Mouse (Mus musculus): ENCODE measurements around the gene Mrps21. TPM values are rescaled to one million over a fixed set of nuclear protein-coding genes. Genes with fewer than 3 reads are reported as not detected.

Gene Mrps21
- polyA plus RNA-seq, 1 experiment from 2014 or later, result 362 TPM

GRCm38 (mm10) chr3:95889664-95890063 is 18.3 kb upstream of the Mrps21 start:
- H3K27ac ChIP-seq (replicated peaks), result no peak overlapping the region
- no peaks in the 10 kb centered on the region for H3K27me3 ChIP-seq (replicated peaks)
- H3K4me1 ChIP-seq, result peaks cover 32% of the 10 kb centered on the region
- H3K4me2 ChIP-seq, result no peak overlapping the region
- H3K4me3 ChIP-seq, result no peak overlapping the region
- ATAC-seq (ENCODE audit: extremely low read depth, insufficient number of reproducible peaks, low FRiP score, low TSS enrichment), result no peak
- H3K9me3 ChIP-seq, result no peaks in the 10 kb centered on the region
- no peak overlapping the region for H3K9ac ChIP-seq
- peaks cover 42% of the 10 kb centered on the region for H3K36me3 ChIP-seq
- WGBS, result 78% methylated on average over 3 of the region's 3 CpGs

GRCm38 (mm10) chr3:95887596-95887995 is 16.3 kb upstream of the Mrps21 start:
- WGBS, result 73% methylated on average over 4 of the region's 4 CpGs

DNA sequence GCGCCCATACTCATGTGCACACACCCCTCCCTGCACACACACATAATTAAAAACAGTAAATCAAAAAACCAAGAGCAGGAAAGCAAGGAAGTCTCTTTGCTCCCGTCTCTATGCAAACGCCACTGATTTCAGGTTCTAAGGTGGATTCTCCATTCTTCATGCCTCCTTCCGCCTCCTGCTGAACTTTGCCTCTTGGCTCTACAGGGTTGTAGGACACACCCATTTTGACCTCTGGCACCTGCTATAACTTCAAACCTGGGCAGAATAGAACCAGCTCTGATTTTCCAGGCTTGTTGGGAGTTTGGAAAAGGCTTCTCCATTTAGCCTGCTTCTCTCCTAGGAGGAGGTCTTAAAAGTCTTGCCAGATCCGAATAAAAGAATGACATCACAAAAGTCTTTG is 13.1 kb upstream of the Mrps21 start:
- no peak overlapping the region for H3K27ac ChIP-seq (replicated peaks)
- 76% methylated on average over 5 of the region's 5 CpGs for WGBS
- no peaks in the 10 kb centered on the region for H3K9me3 ChIP-seq
- H3K9ac ChIP-seq, result no peak overlapping the region
- peaks cover 16% of the 10 kb centered on the region for H3K4me1 ChIP-seq
- ATAC-seq (ENCODE audit: extremely low read depth, insufficient number of reproducible peaks, low FRiP score, low TSS enrichment), result no peak
- H3K36me3 ChIP-seq, result peaks cover 49% of the 10 kb centered on the region
- H3K4me2 ChIP-seq, result no peak overlapping the region
- H3K27me3 ChIP-seq (replicated peaks), result no peaks in the 10 kb centered on the region
- H3K4me3 ChIP-seq, result no peak overlapping the region

More at GRCm38 (mm10) chr3:95887596-95887995, 16.3 kb upstream of the Mrps21 start:
- Histone ChIP-seq H3K9ac (no peak overlapping the region), H3K27me3 (replicated peaks) (no peaks in the 10 kb centered on the region), H3K4me3 (no peak overlapping the region), H3K9me3 (no peaks in the 10 kb centered on the region), H3K4me2 (no peak overlapping the region), H3K36me3 (peaks cover 49% of the 10 kb centered on the region), H3K27ac (replicated peaks) (no peak overlapping the region), H3K4me1 (peaks cover 29% of the 10 kb centered on the region)
- no peak for ATAC-seq (ENCODE audit: extremely low read depth, insufficient number of reproducible peaks, low FRiP score, low TSS enrichment)

DNA sequence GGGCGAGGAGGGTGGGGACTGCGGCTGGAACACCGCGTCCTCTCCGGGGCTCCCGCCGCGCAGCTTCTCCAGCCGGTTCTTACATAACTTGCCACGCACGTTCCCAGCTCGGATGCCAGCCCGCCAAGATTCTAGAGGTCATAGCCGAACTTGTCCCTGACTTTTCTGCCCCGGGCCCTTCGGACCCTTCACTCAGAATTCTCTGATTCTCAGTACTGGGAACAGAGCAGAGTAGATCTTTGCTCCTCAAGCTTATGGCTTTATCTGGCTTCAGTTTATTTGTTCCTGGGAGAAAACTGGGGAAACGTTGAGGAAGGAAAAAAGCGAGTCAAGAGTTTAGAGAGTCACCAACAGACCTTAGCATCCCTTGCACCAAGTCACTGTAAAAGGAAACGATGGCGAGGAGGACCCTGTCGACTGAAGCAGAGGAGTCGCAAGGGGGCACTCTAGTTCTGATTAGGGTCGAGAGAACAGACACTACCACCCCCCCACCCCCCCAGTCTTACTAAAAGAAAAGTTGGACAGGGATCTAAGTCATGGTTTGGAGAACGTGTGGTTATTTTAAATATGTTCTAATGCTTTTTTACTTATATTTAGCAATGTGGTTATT is 11.6 kb upstream of the Mrps21 start:
- Histone ChIP-seq H3K9ac (peak overlapping the region; percentile 78), H3K4me1 (peaks cover 16% of the 10 kb centered on the region), H3K9me3 (no peaks in the 10 kb centered on the region), H3K27ac (replicated peaks) (peak overlapping the region; percentile 12), H3K4me2 (peak overlapping the region; percentile 99), H3K27me3 (replicated peaks) (no peaks in the 10 kb centered on the region), H3K36me3 (peaks cover 39% of the 10 kb centered on the region), H3K4me3 (peak overlapping the region; percentile 66)
- 1% methylated on average over 24 of the region's 24 CpGs for WGBS
- no peak for ATAC-seq (ENCODE audit: extremely low read depth, insufficient number of reproducible peaks, low FRiP score, low TSS enrichment)

GRCm38 (mm10) chr3:95881979-95882815 is 10.9 kb upstream of the Mrps21 start, which contains the start of gene Ciart:
Ciart (minus strand) TSS chr3:95882251.
- Histone ChIP-seq H3K9ac (peak within 1 kb of the TSS; percentile 80), H3K27me3 (replicated peaks) (no peaks in the 10 kb centered on the region), H3K36me3 (peaks cover 32% of the 10 kb centered on the region), H3K4me3 (peak within 1 kb of the TSS; percentile 66), H3K27ac (replicated peaks) (peak within 1 kb of the TSS; percentile 12), H3K4me1 (peaks cover 16% of the 10 kb centered on the region), H3K4me2 (peak within 1 kb of the TSS; percentile 99), H3K9me3 (no peaks in the 10 kb centered on the region)
- under 1% methylated on average over 64 of the region's 66 CpGs for WGBS
- peak; percentile 94 for ATAC-seq (ENCODE audit: extremely low read depth, insufficient number of reproducible peaks, low FRiP score, low TSS enrichment)

DNA sequence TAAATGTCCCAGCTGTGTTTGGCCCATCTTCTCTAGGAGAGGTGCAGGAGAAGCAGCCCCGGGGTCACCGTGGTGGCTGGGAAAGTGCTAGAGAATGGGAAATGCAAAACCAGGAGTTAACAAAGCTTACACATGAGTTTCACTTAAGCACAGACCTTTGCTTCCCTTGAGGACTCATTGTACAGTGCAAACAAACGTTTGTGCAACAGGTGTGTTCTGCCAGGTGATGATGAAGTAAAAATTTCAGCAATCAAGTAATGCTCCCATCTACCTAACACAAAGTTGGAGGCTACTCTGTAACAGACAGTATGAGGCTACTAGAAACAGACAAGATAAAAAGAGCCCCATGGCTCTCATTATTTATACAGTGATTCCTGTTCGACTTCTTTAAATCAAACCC is 7.7 kb upstream of the Mrps21 start:
- Histone ChIP-seq H3K4me3 (no peak overlapping the region), H3K36me3 (peaks cover 8% of the 10 kb centered on the region), H3K27me3 (replicated peaks) (no peaks in the 10 kb centered on the region), H3K27ac (replicated peaks) (no peak overlapping the region), H3K4me1 (peaks cover 16% of the 10 kb centered on the region), H3K9ac (no peak overlapping the region), H3K9me3 (no peaks in the 10 kb centered on the region), H3K4me2 (no peak overlapping the region)
- WGBS, result 92% methylated on average over 4 of the region's 4 CpGs
- ATAC-seq (ENCODE audit: extremely low read depth, insufficient number of reproducible peaks, low FRiP score, low TSS enrichment), result no peak

GRCm38 (mm10) chr3:95872048-95872447 is 729 bp upstream of the Mrps21 start:
- no peak for ATAC-seq (ENCODE audit: extremely low read depth, insufficient number of reproducible peaks, low FRiP score, low TSS enrichment)
- Histone ChIP-seq H3K27ac (replicated peaks) (peak overlapping the region; percentile 92), H3K4me2 (peak overlapping the region; percentile 77), H3K4me3 (peak overlapping the region; percentile 84), H3K9me3 (no peaks in the 10 kb centered on the region), H3K9ac (peak overlapping the region; percentile 93), H3K27me3 (replicated peaks) (no peaks in the 10 kb centered on the region), H3K36me3 (peaks cover 40% of the 10 kb centered on the region), H3K4me1 (peaks cover 23% of the 10 kb centered on the region)
- 61% methylated on average over 7 of the region's 7 CpGs for WGBS

- Histone ChIP-seq H3K9me3 (no peaks in the 10 kb centered on the region), H3K9ac (peak overlapping the region; percentile 93), H3K36me3 (peaks cover 51% of the 10 kb centered on the region), H3K4me1 (peaks cover 23% of the 10 kb centered on the region), H3K4me2 (peak overlapping the region; percentile 77), H3K4me3 (peak overlapping the region; percentile 84), H3K27ac (replicated peaks) (peak overlapping the region; percentile 92), H3K27me3 (replicated peaks) (no peaks in the 10 kb centered on the region)
- ATAC-seq (ENCODE audit: extremely low read depth, insufficient number of reproducible peaks, low FRiP score, low TSS enrichment), result no peak
- 5% methylated on average over 15 of the region's 15 CpGs for WGBS
These were observed 343 bp downstream of the Mrps21 start for GRCm38 (mm10) chr3:95870976-95871375.

- no peak for ATAC-seq (ENCODE audit: extremely low read depth, insufficient number of reproducible peaks, low FRiP score, low TSS enrichment)
- no peaks in the 10 kb centered on the region for H3K27me3 ChIP-seq (replicated peaks)
These were observed 3.9 kb downstream of the Mrps21 start for GRCm38 (mm10) chr3:95867408-95867807.

DNA sequence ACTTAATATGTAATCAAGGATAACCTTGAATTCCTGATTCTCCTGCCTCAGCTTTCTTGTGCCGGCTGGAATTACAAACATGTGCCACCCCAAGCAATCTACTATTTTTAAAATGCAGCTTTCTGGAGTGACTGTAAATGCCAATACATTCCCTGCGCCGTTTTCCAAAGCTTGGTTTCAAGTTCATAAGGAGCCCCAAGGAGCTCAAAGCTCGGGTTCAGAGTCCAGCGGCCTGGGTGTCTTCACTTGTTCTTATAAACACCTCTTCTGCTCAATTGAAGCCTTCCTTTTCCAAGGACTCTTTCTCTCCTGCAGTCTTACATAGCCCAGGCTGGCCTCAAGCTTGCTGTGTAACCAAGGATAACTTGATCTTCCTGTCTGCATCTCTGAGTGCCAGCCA is 5.2 kb downstream of the Mrps21 start:
- H3K9ac ChIP-seq, result no peak overlapping the region
- H3K27me3 ChIP-seq (replicated peaks), result no peaks in the 10 kb centered on the region
- 86% methylated on average over 5 of the region's 5 CpGs for WGBS
- H3K27ac ChIP-seq (replicated peaks), result no peak overlapping the region
- no peak for ATAC-seq (ENCODE audit: extremely low read depth, insufficient number of reproducible peaks, low FRiP score, low TSS enrichment)
- peaks cover 13% of the 10 kb centered on the region for H3K4me1 ChIP-seq
- H3K4me2 ChIP-seq, result no peak overlapping the region
- H3K4me3 ChIP-seq, result no peak overlapping the region
- peaks cover 83% of the 10 kb centered on the region for H3K36me3 ChIP-seq
- no peaks in the 10 kb centered on the region for H3K9me3 ChIP-seq

More at GRCm38 (mm10) chr3:95867408-95867807, 3.9 kb downstream of the Mrps21 start:
- 75% methylated on average over 2 of the region's 2 CpGs for WGBS
- H3K4me2 ChIP-seq, result no peak overlapping the region
- peaks cover 18% of the 10 kb centered on the region for H3K4me1 ChIP-seq
- H3K36me3 ChIP-seq, result peaks cover 76% of the 10 kb centered on the region
- no peak overlapping the region for H3K27ac ChIP-seq (replicated peaks)
- no peak overlapping the region for H3K4me3 ChIP-seq
- H3K9me3 ChIP-seq, result no peaks in the 10 kb centered on the region
- H3K9ac ChIP-seq, result no peak overlapping the region

DNA sequence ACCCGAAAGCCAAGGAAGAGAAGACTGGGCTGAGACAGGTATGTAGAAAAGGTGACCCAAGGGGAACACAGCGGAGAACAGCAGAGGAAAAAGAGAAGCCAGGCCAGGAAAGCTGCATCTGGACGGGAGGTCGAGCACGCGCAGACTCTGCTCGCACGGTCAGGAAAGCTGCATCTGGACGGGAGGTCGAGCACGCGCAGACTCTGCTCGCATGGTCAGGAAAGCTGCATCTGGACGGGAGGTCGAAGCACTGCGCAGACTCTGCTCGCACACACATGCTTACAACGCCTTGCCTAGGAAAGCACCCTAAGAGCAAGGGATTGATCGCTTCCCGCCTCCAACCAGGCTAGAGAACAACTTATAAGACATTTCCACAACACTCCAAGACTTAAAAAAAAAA is 5.7 kb downstream of the Mrps21 start:
- H3K4me2 ChIP-seq, result no peak overlapping the region
- no peak overlapping the region for H3K4me3 ChIP-seq
- 90% methylated on average over 20 of the region's 20 CpGs for whole genome bisulfite sequencing
- no peak for ATAC-seq (ENCODE audit: extremely low read depth, insufficient number of reproducible peaks, low FRiP score, low TSS enrichment)
- no peaks in the 10 kb centered on the region for H3K27me3 ChIP-seq (replicated peaks)
- H3K9me3 ChIP-seq, result no peaks in the 10 kb centered on the region
- H3K9ac ChIP-seq, result no peak overlapping the region
- peaks cover 10% of the 10 kb centered on the region for H3K4me1 ChIP-seq
- peaks cover 83% of the 10 kb centered on the region for H3K36me3 ChIP-seq
- H3K27ac ChIP-seq (replicated peaks), result no peak overlapping the region
